In genomic region chr5:100499831-100500304, GRCm38 (mm10) we compare ENCODE assay signal across 8 mouse cellular contexts. TPM values are rescaled to one million over a fixed set of nuclear protein-coding genes. Genes with fewer than 3 reads are reported as not detected.
DNase-seq lines count a peak whose midpoint lies in the region; ATAC-seq lines count a peak whose summit lies in the region.

No protein-coding gene starts in this region.

- DNase-seq in 3T3-L1 (ENCODE audit: low read depth, low spot score) (peak; percentile 61), R1 (ENCODE audit: low read depth, low spot score) (peak; percentile 65)
- peak; percentile 14 to 15 for DNase-seq in cerebellum, postnatal 36 days
- peak; percentile 15 for DNase-seq in gastrocnemius, postnatal 25 days
- DNase-seq in thymus, adult 18-20 months = peak; percentile 42 to 48

- peak overlapping the region; percentile 86 for H3K4me3 ChIP-seq in kidney, embryonic 15.5 days (replicated peaks)
- peak overlapping the region; percentile 79 for H3K4me3 ChIP-seq in liver, embryonic 15.5 days (replicated peaks)
- peak overlapping the region; percentile 68 for H3K4me3 ChIP-seq in neural tube, embryonic 12.5 days

- no peaks in the 10 kb centered on the region for H3K9me3 ChIP-seq in kidney, embryonic 15.5 days (replicated peaks)
- H3K9me3 ChIP-seq in liver, embryonic 15.5 days (replicated peaks) = no peaks in the 10 kb centered on the region
- H3K9me3 ChIP-seq in neural tube, embryonic 12.5 days = no peaks in the 10 kb centered on the region

- no peaks in the 10 kb centered on the region for H3K36me3 ChIP-seq in kidney, embryonic 15.5 days
- no peaks in the 10 kb centered on the region for H3K36me3 ChIP-seq in liver, embryonic 15.5 days (replicated peaks)
- H3K36me3 ChIP-seq in neural tube, embryonic 12.5 days = no peaks in the 10 kb centered on the region

- WGBS in kidney, embryonic 15.5 days = under 1% methylated on average over 40 of the region's 41 CpGs
- WGBS in liver, embryonic 15.5 days (ENCODE audit: insufficient replicate concordance) = 1% methylated on average over 40 of the region's 41 CpGs
- WGBS in neural tube, embryonic 12.5 days = under 1% methylated on average over 41 of the region's 41 CpGs

- ATAC-seq in kidney, embryonic 15.5 days (replicated peaks; ENCODE audit: low FRiP score) = peak; percentile 31
- peak; percentile 58 for ATAC-seq in liver, embryonic 15.5 days (ENCODE audit: insufficient read depth)
- ATAC-seq in neural tube, embryonic 12.5 days (ENCODE audit: low FRiP score, low read depth) = peak; percentile 14; the same call in 1 of the 2 replicates

- no peaks in the 10 kb centered on the region for H3K27me3 ChIP-seq in kidney, embryonic 15.5 days
- H3K27me3 ChIP-seq in liver, embryonic 15.5 days = 0 out of 2 replicates have a peak, but pooled peaks cover 3% of the 10 kb centered on the region
- no peaks in the 10 kb centered on the region for H3K27me3 ChIP-seq in neural tube, embryonic 12.5 days (replicated peaks)

- H3K27ac ChIP-seq in kidney, embryonic 15.5 days = peak overlapping the region; percentile 77
- H3K27ac ChIP-seq in liver, embryonic 15.5 days (replicated peaks) = peak overlapping the region; percentile 97
- 0 out of 2 replicates have a peak overlapping the region, but pooled peaks have one; percentile 27 for H3K27ac ChIP-seq in neural tube, embryonic 12.5 days

- peak overlapping the region; percentile 61 for H3K9ac ChIP-seq in kidney, embryonic 15.5 days
- H3K9ac ChIP-seq in liver, embryonic 15.5 days = peak overlapping the region; percentile 91
- peak overlapping the region; percentile 56 for H3K9ac ChIP-seq in neural tube, embryonic 12.5 days

- peaks cover 30% of the 10 kb centered on the region for H3K4me1 ChIP-seq in kidney, embryonic 15.5 days
- peaks cover 41% of the 10 kb centered on the region for H3K4me1 ChIP-seq in liver, embryonic 15.5 days (replicated peaks)
- peaks cover 18% of the 10 kb centered on the region for H3K4me1 ChIP-seq in neural tube, embryonic 12.5 days

- peak overlapping the region; percentile 95 for H3K4me2 ChIP-seq in kidney, embryonic 15.5 days
- peak overlapping the region; percentile 94 for H3K4me2 ChIP-seq in liver, embryonic 15.5 days
- H3K4me2 ChIP-seq in neural tube, embryonic 12.5 days (replicated peaks) = peak overlapping the region; percentile 83

RNA-seq across cellular contexts. Expression of gene Lin54, which starts 0.6 kb away (rescaled TPM):
- 1 to 10 TPM; 4.7 to 6.4 TPM for total RNA-seq in gastrocnemius, postnatal 25 days (2021)
- polyA plus RNA-seq in kidney, embryonic 15.5 days (2015; fragmentation: Nextera tagmentation; extraction: Ambion mirVana) = 11.7 and 13.3 TPM in 2 replicates
- polyA plus RNA-seq in liver, embryonic 15.5 days (2015; fragmentation: Nextera tagmentation; extraction: Ambion mirVana) = 8.8 and 9.1 TPM in 2 replicates
- 11.9 and 14.8 TPM in 2 replicates for polyA plus RNA-seq in neural tube, embryonic 12.5 days (2016; fragmentation: Nextera tagmentation; extraction: Ambion mirVana)

RNA-seq across cellular contexts. Expression of gene Cops4, which starts 18.2 kb away (rescaled TPM):
- 10 to 100 TPM; 91.6 to 94.1 TPM for total RNA-seq in gastrocnemius, postnatal 25 days (2021)
- 192 and 194 TPM in 2 replicates for polyA plus RNA-seq in kidney, embryonic 15.5 days (2015; fragmentation: Nextera tagmentation; extraction: Ambion mirVana)
- polyA plus RNA-seq in liver, embryonic 15.5 days (2015; fragmentation: Nextera tagmentation; extraction: Ambion mirVana) = 65.8 and 67.6 TPM in 2 replicates
- 184 and 197 TPM in 2 replicates for polyA plus RNA-seq in neural tube, embryonic 12.5 days (2016; fragmentation: Nextera tagmentation; extraction: Ambion mirVana)

Comparison
In these comparisons a context has a peak if more than half of its experiments do, and no peak if none do; other contexts are left out.
1. Peak in every context shown above with its lines: DNase-seq, ATAC-seq, H3K4me3 ChIP-seq and H3K27ac ChIP-seq.
2. DNase-seq: peak in every context shown above with its lines; median percentile 65 in R1; 61 in 3T3-L1; 45 in thymus, adult 18-20 months; 15 in gastrocnemius, postnatal 25 days; 14 in cerebellum, postnatal 36 days.
3. H3K27ac ChIP-seq: peak in every context shown above with its lines; median percentile 97 in liver, embryonic 15.5 days; 77 in kidney, embryonic 15.5 days; 27 in neural tube, embryonic 12.5 days.